11 mouse cellular contexts compared by ENCODE assay signal in the genomic region with DNA sequence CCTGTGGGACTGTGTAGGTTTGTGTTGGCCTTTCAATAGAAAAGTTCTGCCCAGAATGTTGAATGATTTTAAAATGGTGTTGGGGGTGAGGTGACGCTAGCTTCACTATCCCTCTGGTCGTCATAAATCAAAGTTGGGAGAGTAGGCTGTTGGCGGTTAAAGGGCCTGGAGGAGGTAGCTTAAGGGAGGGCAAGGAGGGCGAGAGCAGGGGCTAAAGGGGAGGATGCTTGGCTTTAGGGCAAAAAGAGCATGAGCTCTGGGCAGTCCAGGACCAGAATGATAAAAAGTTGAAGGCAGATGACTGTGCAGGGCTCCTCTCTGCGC. TPM values are rescaled to one million over a fixed set of nuclear protein-coding genes. Genes with fewer than 3 reads are reported as not detected.
DNase-seq lines count a peak whose midpoint lies in the region; ATAC-seq and TF ChIP-seq lines count a peak whose summit lies in the region.
"Had no signal": no experiment of that assay in that cellular context is flagged by ENCODE, and none has a peak within 500 bp of the region (broad histone marks: within the 10 kb centered on the region; RNA-seq: fewer than 3 reads in every experiment).

No protein-coding gene starts in this region.

- WGBS in forebrain, embryonic 15.5 days = 82% methylated on average over 5 of the region's 5 CpGs
- 90% methylated on average over 5 of the region's 5 CpGs for WGBS in forebrain, embryonic 10.5 days
- WGBS in liver, postnatal 0 days (ENCODE audit: insufficient replicate concordance) = 60% methylated on average over 5 of the region's 5 CpGs

- no peak overlapping the region for H3K9ac ChIP-seq in forebrain, embryonic 15.5 days (replicated peaks)
- H3K9ac ChIP-seq in liver, postnatal 0 days (replicated peaks) = no peak overlapping the region
- H3K9ac ChIP-seq: liver, embryonic 14.5 days; neural tube, embryonic 12.5 days had no signal

- TF ChIP-seq EP300 in liver, postnatal 0 days (IDR thresholded peaks at IDR 0.05; ENCODE audit: low read depth) = no peak

- no peak for DNase-seq in forebrain, embryonic 10.5 days (ENCODE audit: extremely low spot score, low spot score)
- DNase-seq in layer of hippocampus, adult 2 months (ENCODE audit: low spot score in 2 of 2) = no peak
- DNase-seq in layer of hippocampus, postnatal 14 days (ENCODE audit: low spot score in 2 of 2) = no peak
- DNase-seq in liver, postnatal 0 days = no peak
- no peak for DNase-seq in adrenal gland, adult 18-20 months (ENCODE audit: low spot score in 2 of 2)
- no peak for DNase-seq in cerebellum, postnatal 36 days

- H3K9me3 ChIP-seq in forebrain, embryonic 15.5 days = no peaks in the 10 kb centered on the region
- H3K9me3 ChIP-seq in forebrain, embryonic 10.5 days = no peaks in the 10 kb centered on the region
- no peaks in the 10 kb centered on the region for H3K9me3 ChIP-seq in liver, postnatal 0 days (ENCODE audit: low read length)
- H3K9me3 ChIP-seq: neural tube, embryonic 12.5 days had no signal

- no peak for ATAC-seq in forebrain, embryonic 15.5 days (replicated peaks)
- ATAC-seq in liver, postnatal 0 days = no peak
- ATAC-seq: Patski had no signal

- H3K27me3 ChIP-seq in forebrain, embryonic 15.5 days = no peaks in the 10 kb centered on the region
- H3K27me3 ChIP-seq in forebrain, embryonic 10.5 days (ENCODE audit: poor library complexity, severe bottlenecking) = no peaks in the 10 kb centered on the region
- no peaks in the 10 kb centered on the region for H3K27me3 ChIP-seq in liver, postnatal 0 days (ENCODE audit: insufficient read depth, low read length)
- H3K27me3 ChIP-seq: neural tube, embryonic 12.5 days; Patski had no signal

- no peak for TF ChIP-seq CTCF in layer of hippocampus, adult 2 months (conservative IDR thresholded peaks at IDR 0.05)
- TF ChIP-seq CTCF in embryonic fibroblast, embryonic 13.5 days (IDR thresholded peaks at IDR 0.05; ENCODE audit: borderline replicate concordance, insufficient read depth, low read length) = no peak
- no peak for TF ChIP-seq CTCF in liver, postnatal 0 days (IDR thresholded peaks at IDR 0.05; ENCODE audit: low read depth)

- no peaks in the 10 kb centered on the region for H3K36me3 ChIP-seq in forebrain, embryonic 15.5 days
- no peaks in the 10 kb centered on the region for H3K36me3 ChIP-seq in forebrain, embryonic 10.5 days (replicated peaks)
- no peaks in the 10 kb centered on the region for H3K36me3 ChIP-seq in liver, postnatal 0 days (replicated peaks; ENCODE audit: insufficient read depth, low read length)
- H3K36me3 ChIP-seq: neural tube, embryonic 12.5 days had no signal

- H3K4me3 ChIP-seq in forebrain, embryonic 15.5 days = no peak overlapping the region
- no peak overlapping the region for H3K4me3 ChIP-seq in forebrain, embryonic 10.5 days
- H3K4me3 ChIP-seq in layer of hippocampus, adult 2 months = no peak overlapping the region
- no peak overlapping the region for H3K4me3 ChIP-seq in embryonic fibroblast, embryonic 13.5 days (ENCODE audit: insufficient read depth, low read length)
- no peak overlapping the region for H3K4me3 ChIP-seq in liver, postnatal 0 days (ENCODE audit: low read depth, low read length)
- H3K4me3 ChIP-seq: neural tube, embryonic 12.5 days had no signal

- no peak overlapping the region for H3K4me2 ChIP-seq in forebrain, embryonic 15.5 days (replicated peaks)
- no peak overlapping the region for H3K4me2 ChIP-seq in liver, postnatal 0 days (ENCODE audit: low read depth, low read length)
- H3K4me2 ChIP-seq: neural tube, embryonic 12.5 days had no signal

- peak overlapping the region; percentile 55 for H3K27ac ChIP-seq in forebrain, embryonic 15.5 days (replicated peaks)
- no peak overlapping the region for H3K27ac ChIP-seq in forebrain, embryonic 10.5 days
- peak overlapping the region; percentile 89 for H3K27ac ChIP-seq in layer of hippocampus, adult 2 months
- peak overlapping the region; percentile 97 for H3K27ac ChIP-seq in embryonic fibroblast, embryonic 13.5 days (ENCODE audit: insufficient read depth, low read length)
- H3K27ac ChIP-seq in liver, postnatal 0 days (ENCODE audit: low read depth) = 0 out of 2 replicates have a peak overlapping the region, but pooled peaks have one; percentile 3
- H3K27ac ChIP-seq: liver, embryonic 14.5 days; neural tube, embryonic 12.5 days had no signal

- peaks cover 20% of the 10 kb centered on the region for H3K4me1 ChIP-seq in forebrain, embryonic 15.5 days
- peaks cover 9% of the 10 kb centered on the region; the same call in 1 of the 2 replicates for H3K4me1 ChIP-seq in forebrain, embryonic 10.5 days
- H3K4me1 ChIP-seq in embryonic fibroblast, embryonic 13.5 days (ENCODE audit: control insufficient read depth, insufficient read depth, low read length) = peaks cover 9% of the 10 kb centered on the region
- no peaks in the 10 kb centered on the region for H3K4me1 ChIP-seq in liver, postnatal 0 days (ENCODE audit: insufficient read depth)

- no peak for TF ChIP-seq POLR2A in embryonic fibroblast, embryonic 13.5 days (IDR thresholded peaks at IDR 0.05; ENCODE audit: low read depth, low read length)

RNA-seq across cellular contexts. Expression of gene Haao, which starts 42.6 kb away (rescaled TPM):
- 0.13 TPM in 1 of 2 replicates, not detected in the other for polyA plus RNA-seq in forebrain, embryonic 15.5 days (2015; fragmentation: Nextera tagmentation; extraction: Ambion mirVana)
- polyA plus RNA-seq in forebrain, embryonic 10.5 days (2016; fragmentation: Nextera tagmentation; extraction: Ambion mirVana) = 0.25 and 0.36 TPM in 2 replicates
- not detected for total RNA-seq in layer of hippocampus, adult 2 months (2021)
- not detected for total RNA-seq in layer of hippocampus, postnatal 14 days (2021)
- not detected in 2 replicates for polyA plus RNA-seq in embryonic fibroblast, embryonic 13.5 days (2011; ENCODE audit: insufficient read length, low read depth, missing spikeins)
- 93.3 and 104 TPM in 2 replicates for polyA plus RNA-seq in liver, postnatal 0 days (2015; fragmentation: Nextera tagmentation; extraction: Ambion mirVana)
- total RNA-seq in adrenal gland, adult 18-20 months (2021) = 1 to 10 TPM in 1 of 2 experiments, under 1 TPM in 1; 0.56 to 1.6 TPM
- polyA plus RNA-seq: neural tube, embryonic 12.5 days; Patski had no signal

Comparison
In these comparisons a context has a peak if more than half of its experiments do, and no peak if none do; other contexts are left out.
1. RNA of gene Haao, which starts 42.6 kb away (polyA plus RNA-seq): 93.3 to 104 TPM in liver, postnatal 0 days; 0.25 to 0.36 TPM in forebrain, embryonic 10.5 days, 0.13 TPM in forebrain, embryonic 15.5 days and not detected in embryonic fibroblast, embryonic 13.5 days; every median in the first group is over 10 times any median in the second.